Mouse (Mus musculus): ENCODE data around the gene Megf11.

DNA sequence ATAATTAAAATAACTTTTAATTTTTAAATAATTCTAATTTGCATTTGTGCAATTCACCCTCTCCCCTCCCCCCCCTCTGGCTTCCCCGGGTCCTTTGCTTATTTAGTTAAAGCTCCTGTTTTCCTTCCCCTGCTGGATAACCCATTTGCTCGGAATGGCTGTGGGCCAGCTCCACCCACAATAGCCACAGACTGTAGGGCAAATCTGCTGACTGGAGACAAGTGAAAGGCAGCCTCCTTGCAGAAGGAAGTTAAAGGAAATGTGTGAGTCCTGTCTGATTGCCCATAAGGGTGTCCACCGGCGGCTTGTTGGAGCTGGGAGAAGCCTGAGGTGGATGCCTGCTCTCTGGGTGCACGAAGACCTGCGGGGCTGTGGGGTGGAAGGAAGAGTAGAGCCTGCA is 62.1 kb downstream of the Megf11 start:
- TF ChIP-seq CTCF (IDR thresholded peaks at IDR 0.05): no peak
- no peak for TF ChIP-seq EP300 (IDR thresholded peaks at IDR 0.05)
